Mouse (Mus musculus): ENCODE measurements around the gene Gm10428.

DNA sequence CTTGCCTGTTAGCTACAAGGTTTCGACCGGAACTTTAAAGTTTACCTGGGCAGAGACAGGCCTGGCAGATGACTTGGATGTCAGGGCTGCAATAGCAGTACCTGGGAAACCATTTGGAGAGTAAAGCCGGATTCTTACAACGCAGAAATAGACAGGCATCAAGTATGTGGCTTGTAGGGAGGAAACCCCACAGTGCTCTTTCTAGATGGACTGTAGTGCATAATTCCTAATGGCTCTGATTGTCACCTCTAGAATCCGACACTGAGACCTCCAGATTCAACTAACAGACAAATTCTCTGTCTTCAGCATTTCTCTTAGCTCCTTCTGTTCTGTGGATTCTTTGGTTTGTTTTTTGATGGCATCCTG, 20.9 kb upstream of the Gm10428 start:
- TF ChIP-seq POLR2A (IDR thresholded peaks at IDR 0.05; ENCODE audit: borderline replicate concordance, low read depth, low read length) (no peak), CTCF (IDR thresholded peaks at IDR 0.05; ENCODE audit: low read depth, low read length) (no peak)
